Mouse (Mus musculus) telencephalon, adult 2 months (tissue): Measurements from ENCODE around the gene Gm37240.
A peak's percentile ranks its signal among the peaks of the same experiment; 100 is the strongest.
"Not testable (repeated sequence)": the region's sequence is repeated elsewhere in the genome, so short reads cannot be mapped to it uniquely, and the experiment has no call there.

Source experiments
- DNase-seq: peaks from one replicate; pipeline ENCODE4 v3.0.0-alpha.2; 2011; ENCODE audit warnings: low read depth, low spot score

The Gm37240 gene

GRCm38 (mm10) chr3:85573216-85573863 is 314.0 kb downstream of the Gm37240 start:
- DNase-seq, result no peak

- not testable (repeated sequence) for DNase-seq
Measured at GRCm38 (mm10) chr3:85572502-85572901, 314.8 kb downstream of the Gm37240 start.

- DNase-seq, result peak; percentile 93
Measured at GRCm38 (mm10) chr3:85571276-85571675, 316.0 kb downstream of the Gm37240 start.

GRCm38 (mm10) chr3:85564603-85565002 is 322.7 kb downstream of the Gm37240 start:
- no peak for DNase-seq

GRCm38 (mm10) chr3:85553731-85554277 is 333.5 kb downstream of the Gm37240 start:
- peak; percentile 60 for DNase-seq

GRCm38 (mm10) chr3:85551352-85551751 is 336.0 kb downstream of the Gm37240 start:
- no peak for DNase-seq

GRCm38 (mm10) chr3:85550312-85550711 is 337.0 kb downstream of the Gm37240 start:
- no peak for DNase-seq

GRCm38 (mm10) chr3:85543652-85544051 is 343.7 kb downstream of the Gm37240 start:
- DNase-seq, result no peak

- DNase-seq, result no peak
Measured at GRCm38 (mm10) chr3:85542765-85543164, 344.6 kb downstream of the Gm37240 start.

GRCm38 (mm10) chr3:85535621-85536520 is 351.4 kb downstream of the Gm37240 start:
- no peak for DNase-seq

GRCm38 (mm10) chr3:85535042-85535441 is 352.3 kb downstream of the Gm37240 start:
- DNase-seq, result no peak

- DNase-seq, result no peak
Measured at GRCm38 (mm10) chr3:85532376-85532775, 354.9 kb downstream of the Gm37240 start.

- peak; percentile 91 for DNase-seq
Measured at GRCm38 (mm10) chr3:85530601-85531161, 356.6 kb downstream of the Gm37240 start.

GRCm38 (mm10) chr3:85521311-85521907 is 365.9 kb downstream of the Gm37240 start:
- peak; percentile 97 for DNase-seq

GRCm38 (mm10) chr3:85518668-85519067 is 368.6 kb downstream of the Gm37240 start:
- DNase-seq, result no peak

- DNase-seq, result no peak
Measured at GRCm38 (mm10) chr3:85518072-85518471, 369.2 kb downstream of the Gm37240 start.

- no peak for DNase-seq
Measured at GRCm38 (mm10) chr3:85516739-85517396, 370.4 kb downstream of the Gm37240 start.

GRCm38 (mm10) chr3:85514700-85515099 is 372.6 kb downstream of the Gm37240 start:
- no peak for DNase-seq

- DNase-seq, result no peak
Measured at GRCm38 (mm10) chr3:85508717-85509279, 378.5 kb downstream of the Gm37240 start.

GRCm38 (mm10) chr3:85500096-85500495 is 387.2 kb downstream of the Gm37240 start:
- no peak for DNase-seq

- DNase-seq, result no peak
Measured at GRCm38 (mm10) chr3:85496146-85496545, 391.2 kb downstream of the Gm37240 start.
